Mouse (Mus musculus) heart, postnatal 0 days (tissue): Measurements from ENCODE around the gene Pin4.

Source experiments
- CTCF ChIP-seq: IDR thresholded peaks from 2 replicates; pipeline ENCODE4 v1.5.1; 2016; ENCODE audit warnings: antibody characterized with exemption, control low read depth, low read depth
- EP300 ChIP-seq: IDR thresholded peaks from 2 replicates; pipeline ENCODE4 v1.6.1; 2016; ENCODE audit warnings: antibody characterized with exemption, low read depth

DNA sequence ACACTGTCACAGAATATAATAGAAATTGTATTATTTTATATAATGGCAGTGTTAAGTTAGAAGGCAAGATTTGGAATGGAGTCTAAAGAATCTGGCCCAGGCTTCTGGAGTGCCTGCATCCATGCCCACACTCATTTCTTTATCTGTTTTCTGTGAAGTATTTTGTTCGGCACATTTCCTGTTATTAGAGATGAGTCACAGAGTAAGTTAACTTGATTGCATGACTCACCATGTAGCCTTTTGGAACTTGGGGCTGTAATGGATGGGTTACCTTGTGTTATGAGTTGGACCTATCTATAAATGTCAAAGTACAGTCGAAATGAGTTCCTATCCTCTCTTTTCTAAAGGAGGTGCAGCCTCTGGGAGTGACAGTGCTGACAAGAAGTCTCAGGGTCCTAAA is 2.1 kb downstream of the Pin4 start:
- TF ChIP-seq CTCF: no peak
- no peak for TF ChIP-seq EP300
